Mouse (Mus musculus) embryonic facial prominence, embryonic 14.5 days (tissue): ENCODE data around the gene Gdf15. TPM values are rescaled to one million over a fixed set of nuclear protein-coding genes. Genes with fewer than 3 reads are reported as not detected.

Source experiments
- ATAC-seq: fragments of 200-750 bp; cut with Nextera tagmentation; 2 replicates; pipeline ENCODE4 v1.8.0; 2017; ENCODE audit warnings: low read depth, moderate number of reproducible peaks, moderate TSS enrichment
- DNase-seq: peaks from one replicate; pipeline ENCODE4 v3.0.0-alpha.2; 2015; ENCODE audit warnings: low spot score
- H3K27ac ChIP-seq: fragments of 300-500 bp; sonication (generic); replicated peaks from 2 replicates; pipeline ENCODE4 v1.5.1; 2014; ENCODE audit warnings: low read depth, mild to moderate bottlenecking, low read length, moderate library complexity
- H3K27me3 ChIP-seq: fragments of 300-500 bp; sonication (generic); replicated peaks from 2 replicates; pipeline ENCODE4 v1.6.1; 2014; ENCODE audit warnings: low read length; ENCODE audit not compliant: control insufficient read depth, insufficient read depth
- H3K36me3 ChIP-seq: fragments of 300-500 bp; sonication (generic); 2 replicates; pipeline ENCODE4 v1.6.1; 2014; ENCODE audit warnings: low read length, mixed read lengths; ENCODE audit not compliant: control insufficient read depth, insufficient read depth
- H3K4me1 ChIP-seq: fragments of 300-500 bp; sonication (generic); 2 replicates; pipeline ENCODE4 v1.6.1; 2014; ENCODE audit warnings: antibody characterized with exemption, low read length; ENCODE audit not compliant: control insufficient read depth, insufficient read depth
- H3K4me2 ChIP-seq: fragments of 300-500 bp; sonication (generic); 2 replicates; pipeline ENCODE4 v1.6.1; 2014; ENCODE audit warnings: low read depth, mild to moderate bottlenecking, low read length, moderate library complexity, mixed read lengths
- H3K4me3 ChIP-seq: fragments of 300-500 bp; sonication (generic); 2 replicates; pipeline ENCODE4 v1.5.1; 2014; ENCODE audit warnings: low read depth, mild to moderate bottlenecking, low read length
- H3K9ac ChIP-seq: fragments of 300-500 bp; sonication (generic); 2 replicates; pipeline ENCODE4 v1.6.1; 2014; ENCODE audit warnings: low read depth, mild to moderate bottlenecking, low read length, moderate library complexity, mixed read lengths
- H3K9me3 ChIP-seq: fragments of 300-500 bp; sonication (generic); 2 replicates; pipeline ENCODE4 v1.6.1; 2016; ENCODE audit warnings: low read length; ENCODE audit not compliant: control insufficient read depth
- WGBS: fragments of 180-500 bp; shearing (Covaris S2); extraction: QIAGEN DNeasy Blood & Tissue Kit; methylation state at CpG from one replicate; pipeline ENCODE4 v1.1.7; 2014; 5-methylcytosine and 5-hydroxymethylcytosine counted together
- polyA plus RNA-seq: library from polyadenylated mRNA; unstranded; fragments of >200 nt; fragmentation: Nextera tagmentation; extraction: Ambion mirVana; gene quantifications from 2 replicates; pipeline ENCODE4 v1.2.1, GENCODE M21; 2014

Gdf15 gene
- polyA plus RNA-seq, 1 experiment from 2014 or later, result 0.28 TPM

GRCm38 (mm10) chr8:70609368-70609848, 22.8 kb downstream of the Gdf15 start:
- peak; percentile 74 for ATAC-seq
- peak; percentile 94 for DNase-seq
- Histone ChIP-seq H3K27me3 (no peaks in the 10 kb centered on the region), H3K4me2 (peak overlapping the region; percentile 83), H3K4me3 (peak overlapping the region; percentile 80), H3K36me3 (no peaks in the 10 kb centered on the region), H3K9ac (peak overlapping the region; percentile 93), H3K27ac (peak overlapping the region; percentile 99), H3K9me3 (no peaks in the 10 kb centered on the region), H3K4me1 (peaks cover 21% of the 10 kb centered on the region)
- 0% methylated on average over 16 of the region's 39 CpGs for WGBS

- Histone ChIP-seq H3K36me3 (no peaks in the 10 kb centered on the region), H3K4me1 (peaks cover 21% of the 10 kb centered on the region), H3K4me2 (peak within 1 kb of the TSS; percentile 83), H3K9ac (peak within 1 kb of the TSS; percentile 93), H3K27me3 (no peaks in the 10 kb centered on the region), H3K27ac (peak within 1 kb of the TSS; percentile 99), H3K4me3 (peak within 1 kb of the TSS; percentile 80), H3K9me3 (no peaks in the 10 kb centered on the region)
- ATAC-seq (no peak), DNase-seq (no peak)
- WGBS, result 4% methylated on average over 26 of the region's 26 CpGs
These were observed 23.4 kb downstream of the Gdf15 start, which contains the start of gene Ssbp4 for GRCm38 (mm10) chr8:70608749-70609367. Gene Ssbp4, minus strand, starts transcription at chr8:70608872.

- H3K4me3 ChIP-seq, result peak overlapping the region; percentile 80
- H3K27me3 ChIP-seq, result no peaks in the 10 kb centered on the region
- WGBS, result 2% methylated on average over 50 of the region's 84 CpGs
- H3K36me3 ChIP-seq, result no peaks in the 10 kb centered on the region
- peak overlapping the region; percentile 93 for H3K9ac ChIP-seq
- peak overlapping the region; percentile 99 for H3K27ac ChIP-seq
- peak overlapping the region; percentile 83 for H3K4me2 ChIP-seq
- peak; percentile 85 for DNase-seq
- ATAC-seq, result no peak
- peaks cover 21% of the 10 kb centered on the region for H3K4me1 ChIP-seq
- H3K9me3 ChIP-seq, result no peaks in the 10 kb centered on the region
These were observed 24.1 kb downstream of the Gdf15 start for GRCm38 (mm10) chr8:70607898-70608748.

GRCm38 (mm10) chr8:70607603-70607897, 24.7 kb downstream of the Gdf15 start:
- Histone ChIP-seq H3K9ac (peak overlapping the region; percentile 93), H3K36me3 (peaks cover 3% of the 10 kb centered on the region; the same call in 1 of the 2 replicates), H3K4me3 (peak overlapping the region; percentile 80), H3K27me3 (no peaks in the 10 kb centered on the region), H3K4me2 (peak overlapping the region; percentile 83), H3K27ac (0 out of 2 replicates have a peak overlapping the region, but pooled peaks have one; percentile 99), H3K9me3 (no peaks in the 10 kb centered on the region), H3K4me1 (peaks cover 21% of the 10 kb centered on the region)
- DNase-seq (no peak), ATAC-seq (no peak)
- 20% methylated on average over 6 of the region's 6 CpGs for WGBS

GRCm38 (mm10) chr8:70606780-70607602, 25.3 kb downstream of the Gdf15 start:
- ATAC-seq (no peak), DNase-seq (no peak)
- peak overlapping the region; percentile 83 for H3K4me2 ChIP-seq
- H3K27ac ChIP-seq, result 0 out of 2 replicates have a peak overlapping the region, but pooled peaks have one; percentile 99
- peaks cover 8% of the 10 kb centered on the region; the same call in 1 of the 2 replicates for H3K36me3 ChIP-seq
- H3K4me3 ChIP-seq, result peak overlapping the region; percentile 80
- no peaks in the 10 kb centered on the region for H3K9me3 ChIP-seq
- WGBS, result 56% methylated on average over 18 of the region's 18 CpGs
- peak overlapping the region; percentile 93 for H3K9ac ChIP-seq
- peaks cover 21% of the 10 kb centered on the region for H3K4me1 ChIP-seq
- H3K27me3 ChIP-seq, result no peaks in the 10 kb centered on the region

GRCm38 (mm10) chr8:70605871-70606779, 26.1 kb downstream of the Gdf15 start:
- 83% methylated on average over 9 of the region's 9 CpGs for WGBS
- H3K36me3 ChIP-seq, result peaks cover 11% of the 10 kb centered on the region; the same call in 1 of the 2 replicates
- no peak overlapping the region for H3K27ac ChIP-seq
- ATAC-seq, result no peak
- no peak for DNase-seq
- no peaks in the 10 kb centered on the region for H3K9me3 ChIP-seq
- H3K4me1 ChIP-seq, result peaks cover 25% of the 10 kb centered on the region
- H3K4me2 ChIP-seq, result peak overlapping the region; percentile 83
- H3K9ac ChIP-seq, result no peak overlapping the region
- H3K27me3 ChIP-seq, result no peaks in the 10 kb centered on the region
- no peak overlapping the region for H3K4me3 ChIP-seq

GRCm38 (mm10) chr8:70604558-70604957, 27.7 kb downstream of the Gdf15 start:
- WGBS, result 81% methylated on average over 7 of the region's 7 CpGs
- H3K4me3 ChIP-seq, result no peak overlapping the region
- no peaks in the 10 kb centered on the region for H3K27me3 ChIP-seq
- DNase-seq (no peak), ATAC-seq (no peak)
- H3K9ac ChIP-seq, result no peak overlapping the region
- H3K27ac ChIP-seq, result no peak overlapping the region
- peaks cover 27% of the 10 kb centered on the region for H3K4me1 ChIP-seq
- H3K36me3 ChIP-seq, result peaks cover 11% of the 10 kb centered on the region; the same call in 1 of the 2 replicates
- no peaks in the 10 kb centered on the region for H3K9me3 ChIP-seq
- no peak overlapping the region for H3K4me2 ChIP-seq
